18 mouse cellular contexts compared by ENCODE assay signal in genomic region chr9:52323757-52324156, GRCm38 (mm10).
DNase-seq lines count a peak whose midpoint lies in the region; TF ChIP-seq lines count a peak whose summit lies in the region.
"Had no signal": no experiment of that assay in that cellular context is flagged by ENCODE, and none has a peak within 500 bp of the region (broad histone marks: within the 10 kb centered on the region; RNA-seq: fewer than 3 reads in every experiment).

No protein-coding gene starts in this region.

- H3K36me3 ChIP-seq in CH12.LX (replicated peaks in 1 of 2; ENCODE audit: control insufficient read depth in 1 of 2, insufficient read depth in 1 of 2, low read length in 1 of 2), result peaks cover 8 to 67% of the 10 kb centered on the region in 2 experiments
- H3K36me3 ChIP-seq: embryonic facial prominence, embryonic 12.5 days; heart, embryonic 13.5 days; midbrain, embryonic 12.5 days had no signal

- DNase-seq in layer of hippocampus, adult 2 months (ENCODE audit: low spot score in 2 of 2), result no peak
- no peak for DNase-seq in layer of hippocampus, adult 9-10 months (ENCODE audit: low spot score)
- DNase-seq in 416B (ENCODE audit: low read depth), result peak; percentile 65
- peak; percentile 56 for DNase-seq in CH12.LX (ENCODE audit: extremely low read depth)
- DNase-seq in cerebellum, adult 9-10 months, result no peak
- no peak for DNase-seq in embryo, embryonic 10 days (ENCODE audit: low spot score)
- DNase-seq: adrenal gland, postnatal 14 days; cerebellum, postnatal 14 days; gastrocnemius, postnatal 36 days; kidney, postnatal 14 days; lung, postnatal 36 days; retina, postnatal 1 day; spleen, adult 18-20 months had no signal

- H3K27me3 ChIP-seq in CH12.LX (replicated peaks), result no peaks in the 10 kb centered on the region
- H3K27me3 ChIP-seq: embryonic facial prominence, embryonic 12.5 days; heart, embryonic 13.5 days; midbrain, embryonic 12.5 days had no signal

- H3K9me3 ChIP-seq in CH12.LX (replicated peaks; ENCODE audit: low read length), result no peaks in the 10 kb centered on the region
- H3K9me3 ChIP-seq: embryonic facial prominence, embryonic 12.5 days; heart, embryonic 13.5 days; midbrain, embryonic 12.5 days had no signal

- H3K9ac ChIP-seq in CH12.LX (ENCODE audit: insufficient read depth, low read depth), result peak overlapping the region; percentile 36; the same call in 1 of the 2 replicates
- H3K9ac ChIP-seq: embryonic facial prominence, embryonic 12.5 days; heart, embryonic 13.5 days; midbrain, embryonic 12.5 days had no signal

- H3K27ac ChIP-seq in layer of hippocampus, adult 2 months, result no peak overlapping the region
- peak overlapping the region; percentile 55; the same call in 1 of the 2 replicates for H3K27ac ChIP-seq in CH12.LX (ENCODE audit: insufficient read depth, low read depth)
- no peak overlapping the region for H3K27ac ChIP-seq in cortical plate, adult 2 months (ENCODE audit: insufficient read depth, low read length)
- H3K27ac ChIP-seq: embryonic facial prominence, embryonic 12.5 days; heart, embryonic 13.5 days; midbrain, embryonic 12.5 days had no signal

- TF ChIP-seq EP300 in CH12.LX (IDR thresholded peaks at IDR 0.05; ENCODE audit: low read length), result no peak

- H3K79me2 ChIP-seq in CH12.LX (replicated peaks; ENCODE audit: control insufficient read depth, extremely low read depth, insufficient read depth, poor library complexity, severe bottlenecking), result no peaks in the 10 kb centered on the region

- peaks cover 10 to 32% of the 10 kb centered on the region in 2 experiments for H3K4me1 ChIP-seq in CH12.LX (ENCODE audit: control insufficient read depth in 1 of 2, insufficient read depth in 2 of 2)
- H3K4me1 ChIP-seq in cortical plate, adult 2 months (ENCODE audit: control insufficient read depth, insufficient read depth, low read length), result no peaks in the 10 kb centered on the region
- H3K4me1 ChIP-seq: embryonic facial prominence, embryonic 12.5 days; heart, embryonic 13.5 days; midbrain, embryonic 12.5 days had no signal

- TF ChIP-seq RAD21 in CH12.LX (IDR thresholded peaks at IDR 0.05; ENCODE audit: low read depth, low read length), result peak; percentile 57

- H3K4me2 ChIP-seq in CH12.LX (ENCODE audit: insufficient read depth, low read depth, poor library complexity, severe bottlenecking), result peak overlapping the region; percentile 44
- H3K4me2 ChIP-seq: embryonic facial prominence, embryonic 12.5 days; heart, embryonic 13.5 days; midbrain, embryonic 12.5 days had no signal

- no peak for TF ChIP-seq POLR2A in CH12.LX (IDR thresholded peaks at IDR 0.05; ENCODE audit: low read depth, low read length)
- TF ChIP-seq POLR2A in cortical plate, adult 2 months (IDR thresholded peaks at IDR 0.05; ENCODE audit: extremely low read depth, insufficient read depth, low read length), result no peak

- in situ Hi-C loops in CH12.LX (cut with MboI; ENCODE audit: low pct_ligation_motif_present, low pct_unique_long_range_greater_than_20kb, low sequenced_read_pairs), result no loop called here

- dilution Hi-C loops in CH12.LX (cut with MboI; ENCODE audit: extremely low pct_ligation_motif_present, extremely low pct_unique_long_range_greater_than_20kb, low sequenced_read_pairs), result no loop called here

- peak; percentile 60 for TF ChIP-seq CTCF in layer of hippocampus, adult 2 months (conservative IDR thresholded peaks at IDR 0.05)
- TF ChIP-seq CTCF in CH12.LX (conservative IDR thresholded peaks at IDR 0.05 in 1 of 2, IDR thresholded peaks at IDR 0.05 in 1 of 2; ENCODE audit: low read depth in 2 of 2, low read length in 2 of 2), result peak in 1 of 2 experiments; percentile 96; a peak in 2 of 4 replicates
- 0 out of 2 replicates have a peak, but pooled peaks have one; percentile 14 for TF ChIP-seq CTCF in cortical plate, adult 2 months (IDR thresholded peaks at IDR 0.05; ENCODE audit: extremely low read depth, insufficient read depth, low read length)

- H3K4me3 ChIP-seq in layer of hippocampus, adult 2 months, result no peak overlapping the region
- H3K4me3 ChIP-seq in CH12.LX (replicated peaks in 1 of 3; ENCODE audit: low read depth in 2 of 3, low read length in 2 of 3, poor library complexity in 1 of 3), result no peak overlapping the region
- H3K4me3 ChIP-seq in cortical plate, adult 2 months (ENCODE audit: insufficient read depth, low read length), result no peak overlapping the region
- H3K4me3 ChIP-seq: embryonic facial prominence, embryonic 12.5 days; heart, embryonic 13.5 days; midbrain, embryonic 12.5 days; myocyte had no signal

TF ChIP-seq in CH12.LX, 34 proteins besides CTCF, POLR2A, EP300 and RAD21:
- TF ChIP-seq POLR2AphosphoS2 (IDR thresholded peaks at IDR 0.05; ENCODE audit: low read depth, low read length) (no peak), ELF1 (IDR thresholded peaks at IDR 0.05; ENCODE audit: low read depth, low read length) (no peak), ZMIZ1 (IDR thresholded peaks at IDR 0.05; ENCODE audit: low read depth, low read length) (no peak), USF1 (IDR thresholded peaks at IDR 0.05; ENCODE audit: low read depth, low read length) (no peak), CHD2 (IDR thresholded peaks at IDR 0.05; ENCODE audit: low read length) (no peak), ZNF384 (IDR thresholded peaks at IDR 0.05; ENCODE audit: low read depth, low read length) (no peak), NRF1 (IDR thresholded peaks at IDR 0.05; ENCODE audit: low read depth, low read length) (no peak), CHD1 (IDR thresholded peaks at IDR 0.05; ENCODE audit: low read depth, low read length) (no peak), MAFK (IDR thresholded peaks at IDR 0.05; ENCODE audit: insufficient replicate concordance, low read length) (no peak), SIN3A (IDR thresholded peaks at IDR 0.05; ENCODE audit: low read length) (peak; percentile 12; the same call in 1 of the 2 replicates), TBP (conservative IDR thresholded peaks at IDR 0.05; ENCODE audit: low read depth, low read length) (no peak), JUND (conservative IDR thresholded peaks at IDR 0.05; ENCODE audit: low read depth, low read length) (no peak), JUN (IDR thresholded peaks at IDR 0.05; ENCODE audit: insufficient read depth, low read depth, low read length) (no peak), MAX (IDR thresholded peaks at IDR 0.05; ENCODE audit: low read length) (peak; percentile 59), MAZ (IDR thresholded peaks at IDR 0.05; ENCODE audit: low read depth, low read length) (no peak), MEF2A (IDR thresholded peaks at IDR 0.05; ENCODE audit: borderline replicate concordance, low read depth, low read length) (no peak), ZC3H11A (IDR thresholded peaks at IDR 0.05; ENCODE audit: low read depth, low read length) (0 out of 2 replicates have a peak, but pooled peaks have one; percentile 18), IRF4 (IDR thresholded peaks at IDR 0.05; ENCODE audit: low read depth, low read length) (peak; percentile 47), TCF12 (IDR thresholded peaks at IDR 0.05; ENCODE audit: low read depth, low read length) (0 out of 2 replicates have a peak, but pooled peaks have one; percentile 10), PAX5 (IDR thresholded peaks at IDR 0.05; ENCODE audit: low read length) (no peak), USF2 (conservative IDR thresholded peaks at IDR 0.05; ENCODE audit: low read depth, low read length) (no peak), ETS1 (conservative IDR thresholded peaks at IDR 0.05; ENCODE audit: low read depth, low read length) (no peak), MYC (IDR thresholded peaks at IDR 0.05; ENCODE audit: low read depth, low read length) (peak; percentile 92), SMC3 (IDR thresholded peaks at IDR 0.05; ENCODE audit: low read depth, low read length) (peak; percentile 86), E2F4 (IDR thresholded peaks at IDR 0.05; ENCODE audit: insufficient replicate concordance, low read depth, low read length) (no peak), ZKSCAN1 (IDR thresholded peaks at IDR 0.05; ENCODE audit: borderline replicate concordance, low read depth, low read length) (no peak), HCFC1 (IDR thresholded peaks at IDR 0.05; ENCODE audit: low read depth, low read length) (no peak), GABPA (IDR thresholded peaks at IDR 0.05; ENCODE audit: insufficient replicate concordance, low read depth, low read length) (no peak), KAT2A (IDR thresholded peaks at IDR 0.05; ENCODE audit: insufficient replicate concordance, low read length) (no peak), UBTF (IDR thresholded peaks at IDR 0.05; ENCODE audit: low read depth, low read length) (no peak), MXI1 (IDR thresholded peaks at IDR 0.05; ENCODE audit: low read depth, low read length) (no peak), RCOR1 (conservative IDR thresholded peaks at IDR 0.05; ENCODE audit: low read depth, low read length) (no peak), NELFE (IDR thresholded peaks at IDR 0.05; ENCODE audit: low read depth, low read length) (peak; percentile 42; the same call in 1 of the 2 replicates), BHLHE40 (IDR thresholded peaks at IDR 0.05; ENCODE audit: low read depth, low read length) (no peak)
TF ChIP-seq in CH12.LX: peak in this region for 8.

Comparison
In these comparisons a context has a peak if more than half of its experiments do, and no peak if none do; other contexts are left out.
1. DNase-seq: peak in 416B (single experiment) and CH12.LX (single experiment); none in layer of hippocampus, adult 2 months (0 of 2), layer of hippocampus, adult 9-10 months (single experiment), cerebellum, adult 9-10 months (single experiment) and embryo, embryonic 10 days (single experiment).